Mouse (Mus musculus) heart, embryonic 15.5 days (tissue): ENCODE measurements around the gene Ddb2. TPM values are rescaled to one million over a fixed set of nuclear protein-coding genes. Genes with fewer than 3 reads are reported as not detected.
"Not testable (repeated sequence)": the region's sequence is repeated elsewhere in the genome, so short reads cannot be mapped to it uniquely, and the experiment has no call there.

Source experiments
- ATAC-seq: fragments of 200-750 bp; cut with Nextera tagmentation; replicated peaks from 2 replicates; pipeline ENCODE4 v1.8.0; 2017; ENCODE audit warnings: low read depth, moderate TSS enrichment; ENCODE audit not compliant: insufficient number of reproducible peaks, insufficient read depth, low FRiP score
- H3K27ac ChIP-seq: fragments of 300-500 bp; sonication (generic); 2 replicates; pipeline ENCODE4 v1.5.1; 2015; ENCODE audit warnings: mild to moderate bottlenecking, inconsistent platforms
- H3K27me3 ChIP-seq: fragments of 300-500 bp; sonication (generic); 2 replicates; pipeline ENCODE4 v1.6.1; 2015; ENCODE audit warnings: inconsistent platforms
- H3K36me3 ChIP-seq: fragments of 300-500 bp; sonication (generic); 2 replicates; pipeline ENCODE4 v1.6.1; 2015; ENCODE audit warnings: mild to moderate bottlenecking, inconsistent platforms
- H3K4me1 ChIP-seq: fragments of 300-500 bp; sonication (generic); replicated peaks from 2 replicates; pipeline ENCODE4 v1.6.1; 2015; ENCODE audit warnings: inconsistent platforms
- H3K4me2 ChIP-seq: fragments of 300-500 bp; sonication (generic); 2 replicates; pipeline ENCODE4 v1.6.1; 2015; ENCODE audit warnings: inconsistent platforms, mild to moderate bottlenecking, moderate library complexity
- H3K4me3 ChIP-seq: fragments of 300-500 bp; sonication (generic); 2 replicates; pipeline ENCODE4 v1.5.1; 2015; ENCODE audit warnings: mild to moderate bottlenecking, inconsistent platforms
- H3K9ac ChIP-seq: fragments of 300-500 bp; sonication (generic); 2 replicates; pipeline ENCODE4 v1.6.1; 2015; ENCODE audit warnings: mild to moderate bottlenecking, inconsistent platforms
- H3K9me3 ChIP-seq: fragments of 300-500 bp; sonication (generic); replicated peaks from 2 replicates; pipeline ENCODE4 v1.6.1; 2016; ENCODE audit warnings: inconsistent platforms
- WGBS: fragments of 180-500 bp; shearing (Covaris S2); methylation state at CpG from one replicate; pipeline ENCODE4 v1.1.7; 2015; ENCODE audit warnings: mixed read lengths; 5-methylcytosine and 5-hydroxymethylcytosine counted together
- polyA plus RNA-seq: library from polyadenylated mRNA; unstranded; fragments of >200 nt; fragmentation: Nextera tagmentation; extraction: Ambion mirVana; gene quantifications from 2 replicates; pipeline ENCODE4 v1.2.1, GENCODE M21; 2015

Ddb2 gene
- polyA plus RNA-seq, 1 experiment from 2014 or later, result 8.4 TPM

DNA sequence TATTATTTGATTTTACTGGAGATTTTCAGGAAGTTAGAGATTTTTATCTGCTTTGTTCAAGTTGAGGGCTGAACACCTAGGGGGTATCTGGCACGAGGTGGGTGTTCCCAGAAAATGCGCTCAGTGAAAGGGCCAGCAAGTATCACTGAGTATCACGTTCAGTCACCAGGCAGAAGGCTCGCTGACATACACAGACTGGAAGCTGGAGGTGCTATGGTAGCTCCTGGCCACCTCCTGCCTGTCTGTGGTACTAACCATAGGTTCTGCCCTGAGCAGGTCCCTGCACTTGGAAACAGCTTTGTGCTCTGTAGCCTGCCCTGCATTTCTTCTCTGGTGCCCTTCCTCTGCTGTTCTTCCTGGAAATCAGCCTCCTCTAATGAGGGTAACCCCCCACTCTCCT lies 15.7 kb upstream of the Ddb2 start:
- H3K9me3 ChIP-seq, result no peaks in the 10 kb centered on the region
- H3K36me3 ChIP-seq, result no peaks in the 10 kb centered on the region
- no peak for ATAC-seq
- no peak overlapping the region for H3K9ac ChIP-seq
- H3K27ac ChIP-seq, result peak overlapping the region; percentile 63
- 39% methylated on average over 4 of the region's 4 CpGs for WGBS
- no peak overlapping the region for H3K4me2 ChIP-seq
- no peak overlapping the region for H3K4me3 ChIP-seq
- H3K27me3 ChIP-seq, result peaks cover 3% of the 10 kb centered on the region; the same call in 1 of the 2 replicates
- peaks cover 22% of the 10 kb centered on the region for H3K4me1 ChIP-seq

DNA sequence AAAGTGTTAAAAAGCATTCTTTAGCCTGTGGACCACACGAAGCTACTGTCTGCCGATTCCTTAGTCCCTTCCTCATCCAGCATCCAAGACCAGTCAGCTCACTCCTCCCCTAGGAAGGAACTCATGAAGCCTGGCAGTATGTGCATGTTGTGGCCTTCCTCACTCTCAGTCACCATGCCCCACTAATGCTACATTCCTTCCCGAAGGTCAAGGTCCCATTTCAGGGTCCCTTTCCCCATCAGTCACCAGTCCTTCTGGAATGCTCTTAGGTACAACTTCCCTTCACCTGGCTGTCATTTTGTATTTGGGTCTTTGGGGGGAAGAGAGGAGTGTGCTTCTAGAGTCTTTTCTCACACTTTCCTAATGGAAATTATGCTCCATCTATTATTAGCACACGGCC lies 15.2 kb upstream of the Ddb2 start:
- Histone ChIP-seq H3K27ac (peak overlapping the region; percentile 63), H3K9me3 (no peaks in the 10 kb centered on the region), H3K4me2 (no peak overlapping the region), H3K27me3 (peaks cover 3% of the 10 kb centered on the region; the same call in 1 of the 2 replicates), H3K9ac (no peak overlapping the region), H3K4me3 (no peak overlapping the region), H3K36me3 (no peaks in the 10 kb centered on the region), H3K4me1 (peaks cover 17% of the 10 kb centered on the region)
- ATAC-seq, result no peak
- 45% methylated on average over 4 of the region's 4 CpGs for WGBS

DNA sequence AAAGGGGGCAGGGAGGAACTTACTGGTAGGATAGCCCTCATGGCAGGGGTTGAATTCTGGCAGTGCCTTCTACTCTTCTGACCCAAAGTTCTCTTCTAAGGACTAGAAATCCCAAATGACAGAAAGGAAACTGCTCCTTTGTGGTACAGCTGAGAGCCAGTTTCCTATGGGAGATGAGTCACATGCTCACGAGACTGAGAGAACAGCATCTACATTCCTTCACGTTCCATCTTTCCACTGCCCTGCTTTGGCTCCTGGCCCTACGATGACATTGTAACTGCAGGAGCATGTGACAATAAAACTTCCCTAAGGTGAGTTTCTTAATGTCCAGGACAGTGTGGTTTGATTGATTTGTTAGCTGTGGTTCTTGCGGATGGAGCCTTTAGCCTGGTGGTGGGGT lies 11.6 kb upstream of the Ddb2 start:
- H3K9me3 ChIP-seq, result no peaks in the 10 kb centered on the region
- no peak overlapping the region for H3K4me3 ChIP-seq
- H3K27ac ChIP-seq, result no peak overlapping the region
- no peak overlapping the region for H3K4me2 ChIP-seq
- 73% methylated on average over 4 of the region's 4 CpGs for WGBS
- no peak for ATAC-seq
- H3K36me3 ChIP-seq, result no peaks in the 10 kb centered on the region
- H3K27me3 ChIP-seq, result no peaks in the 10 kb centered on the region
- H3K9ac ChIP-seq, result no peak overlapping the region
- peaks cover 4% of the 10 kb centered on the region; the same call in 1 of the 2 replicates for H3K4me1 ChIP-seq

DNA sequence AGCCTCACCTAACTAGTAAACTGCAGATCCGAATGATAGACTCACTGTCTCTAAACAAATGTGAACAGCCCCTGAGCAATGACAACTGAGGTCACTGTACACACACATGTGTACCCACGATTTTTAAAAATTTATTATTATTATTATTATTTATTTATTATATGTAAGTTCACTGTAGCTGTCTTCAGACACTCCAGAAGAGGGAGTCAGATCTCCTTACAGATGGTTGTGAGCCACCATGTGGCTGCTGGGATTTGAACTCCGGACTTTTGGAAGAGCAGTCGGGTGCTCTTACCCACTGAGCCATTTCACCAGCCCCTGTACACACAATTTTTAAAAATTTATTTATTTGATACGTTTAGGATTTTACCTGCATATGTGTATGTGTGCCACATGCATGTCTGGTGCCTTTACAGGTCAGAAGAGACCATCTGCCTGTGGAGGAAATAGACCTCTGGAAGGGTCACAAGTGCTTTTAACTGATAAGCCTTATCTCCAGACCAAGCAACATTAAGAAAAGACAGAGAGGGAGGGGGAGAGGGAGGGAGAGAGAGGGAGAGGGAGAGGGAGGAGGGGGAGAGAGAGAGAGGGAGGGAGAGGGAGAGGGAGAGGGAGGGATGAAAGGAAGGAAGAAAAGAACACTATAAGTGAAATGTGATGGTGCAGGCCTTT lies 7.9 kb upstream of the Ddb2 start:
- H3K27me3 ChIP-seq, result no peaks in the 10 kb centered on the region
- H3K4me3 ChIP-seq, result no peak overlapping the region
- WGBS, result 72% methylated on average over 5 of the region's 5 CpGs
- no peaks in the 10 kb centered on the region for H3K4me1 ChIP-seq
- H3K4me2 ChIP-seq, result no peak overlapping the region
- H3K9ac ChIP-seq, result no peak overlapping the region
- no peak for ATAC-seq
- no peaks in the 10 kb centered on the region for H3K9me3 ChIP-seq
- H3K27ac ChIP-seq, result no peak overlapping the region
- no peaks in the 10 kb centered on the region for H3K36me3 ChIP-seq

DNA sequence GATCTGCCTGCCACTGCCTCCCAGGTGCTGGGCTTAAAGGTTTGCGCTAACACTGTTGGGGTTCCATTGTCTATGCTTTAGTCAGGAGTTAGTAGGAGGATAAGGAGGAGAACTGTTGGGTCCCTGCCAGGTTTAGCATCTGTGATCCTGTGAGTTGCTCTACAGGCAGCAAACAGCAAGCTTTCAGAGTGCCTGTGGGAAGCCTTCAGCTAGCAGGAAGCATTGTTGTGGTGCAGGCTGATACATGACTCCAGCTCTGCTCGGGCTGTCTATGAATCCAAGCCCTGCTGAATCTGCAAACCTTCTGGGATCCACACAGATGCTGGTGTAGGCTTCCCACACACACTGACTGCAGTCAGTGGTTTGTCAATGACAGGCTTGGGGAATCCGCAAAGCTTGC lies 6.6 kb upstream of the Ddb2 start:
- H3K27ac ChIP-seq, result no peak overlapping the region
- H3K9ac ChIP-seq, result no peak overlapping the region
- ATAC-seq, result no peak
- H3K4me3 ChIP-seq, result no peak overlapping the region
- 64% methylated on average over 3 of the region's 3 CpGs for WGBS
- H3K4me1 ChIP-seq, result no peaks in the 10 kb centered on the region
- H3K36me3 ChIP-seq, result no peaks in the 10 kb centered on the region
- H3K9me3 ChIP-seq, result no peaks in the 10 kb centered on the region
- H3K27me3 ChIP-seq, result no peaks in the 10 kb centered on the region
- H3K4me2 ChIP-seq, result no peak overlapping the region

DNA sequence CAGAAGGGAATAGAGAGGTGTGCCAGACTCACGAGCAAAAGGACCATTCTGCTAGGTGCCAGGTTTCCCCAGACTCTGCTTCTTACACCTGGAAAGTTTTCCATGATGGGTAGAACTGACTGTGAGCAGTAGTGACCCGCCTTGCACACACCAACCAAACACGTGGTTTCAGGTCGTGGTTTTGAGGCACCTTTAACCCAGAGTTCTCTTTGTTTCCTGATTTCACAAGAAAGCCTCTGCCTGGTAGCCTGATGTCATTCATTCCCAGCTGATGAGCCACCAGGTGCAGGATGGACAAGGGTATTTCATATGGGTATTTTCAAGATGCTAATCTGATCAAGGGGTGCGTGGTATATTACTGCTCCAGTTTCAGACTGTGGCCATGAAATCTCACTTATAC lies 5.8 kb upstream of the Ddb2 start:
- no peaks in the 10 kb centered on the region for H3K9me3 ChIP-seq
- H3K9ac ChIP-seq, result no peak overlapping the region
- no peak overlapping the region for H3K4me2 ChIP-seq
- WGBS, result 65% methylated on average over 5 of the region's 5 CpGs
- no peak overlapping the region for H3K27ac ChIP-seq
- no peak for ATAC-seq
- H3K4me1 ChIP-seq, result 0 out of 2 replicates have a peak, but pooled peaks cover 2% of the 10 kb centered on the region
- no peaks in the 10 kb centered on the region for H3K36me3 ChIP-seq
- H3K27me3 ChIP-seq, result no peaks in the 10 kb centered on the region
- H3K4me3 ChIP-seq, result no peak overlapping the region

DNA sequence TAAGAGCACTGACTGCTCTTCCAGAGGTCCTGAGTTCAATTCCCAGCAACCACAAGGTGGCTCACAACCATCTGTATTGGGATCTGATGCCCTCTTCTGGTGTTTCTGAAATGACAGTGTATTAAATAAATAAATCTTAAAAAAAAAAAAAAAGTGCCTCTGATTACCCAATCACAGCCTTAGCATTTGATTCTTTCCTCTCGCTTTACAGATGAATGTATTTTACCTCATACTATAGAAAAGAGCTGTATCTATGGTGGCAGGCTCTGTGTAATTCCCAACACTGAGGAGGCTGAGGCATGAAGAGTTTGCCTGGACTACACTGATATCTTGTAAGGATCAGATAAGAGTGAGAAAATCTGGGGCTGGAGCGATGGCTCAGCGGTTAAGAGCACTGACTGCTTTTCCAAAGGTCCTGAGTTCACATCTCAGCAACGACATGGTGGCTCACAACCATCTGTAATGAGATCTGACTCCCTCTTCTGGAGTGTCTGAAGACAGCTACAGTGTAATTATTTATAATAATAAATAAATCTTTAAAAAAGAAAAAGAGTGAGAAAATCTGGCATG lies 814 bp upstream of the Ddb2 start:
- Histone ChIP-seq H3K9ac (peak overlapping the region; percentile 65; the same call in 1 of the 2 replicates), H3K27ac (peak overlapping the region; percentile 93), H3K4me3 (peak overlapping the region; percentile 59), H3K4me2 (peak overlapping the region; percentile 79)
- not testable (repeated sequence) for H3K4me1 ChIP-seq, H3K9me3 ChIP-seq, H3K27me3 ChIP-seq, H3K36me3 ChIP-seq
- 0 out of 2 replicates have a peak, but pooled peaks have one; percentile 3 for ATAC-seq
- 12% methylated on average over 4 of the region's 4 CpGs for WGBS

DNA sequence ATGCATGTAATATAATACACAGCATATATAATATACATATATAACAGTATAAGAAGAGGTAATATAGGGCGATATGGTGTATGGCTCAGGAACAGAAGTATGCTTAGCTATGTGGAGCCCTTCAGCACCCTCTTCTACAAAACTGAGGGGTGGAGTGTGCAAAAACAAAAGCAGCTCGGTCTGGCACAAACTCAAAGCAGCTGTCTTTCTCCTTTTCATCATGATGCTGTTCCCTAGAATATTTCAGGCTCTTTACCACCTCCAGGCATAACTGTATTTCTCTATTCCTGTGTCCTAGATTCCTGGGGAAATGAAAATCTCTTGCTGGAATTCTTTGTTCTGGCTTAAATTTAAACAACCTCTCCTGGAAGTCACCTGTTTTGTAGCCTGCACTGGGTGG lies 7.0 kb downstream of the Ddb2 start:
- Histone ChIP-seq H3K4me3 (no peak overlapping the region), H3K4me1 (no peaks in the 10 kb centered on the region), H3K27ac (no peak overlapping the region), H3K4me2 (no peak overlapping the region), H3K36me3 (no peaks in the 10 kb centered on the region), H3K9me3 (no peaks in the 10 kb centered on the region), H3K27me3 (no peaks in the 10 kb centered on the region), H3K9ac (no peak overlapping the region)
- WGBS, result 80% methylated on average over 2 of the region's 2 CpGs
- ATAC-seq, result no peak

DNA sequence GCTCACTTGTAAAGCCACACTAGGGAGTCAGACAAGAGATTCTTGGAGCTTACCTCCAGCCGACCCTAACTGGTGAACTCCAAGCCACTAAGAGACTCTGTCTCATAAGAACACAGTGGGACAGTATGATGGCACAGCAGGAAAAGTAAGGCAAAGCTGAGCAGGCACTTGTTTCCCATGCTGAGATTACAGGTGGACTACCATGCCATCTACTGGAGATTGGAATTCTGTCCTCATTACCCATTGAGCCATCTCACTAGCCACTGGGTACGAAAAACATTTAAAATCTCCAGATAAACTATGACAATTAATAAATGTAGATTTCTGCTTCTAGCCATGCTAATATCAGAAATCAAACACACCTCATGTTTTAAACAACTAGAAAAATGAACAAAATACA lies 13.2 kb downstream of the Ddb2 start:
- Histone ChIP-seq H3K4me2 (no peak overlapping the region), H3K36me3 (no peaks in the 10 kb centered on the region), H3K4me3 (no peak overlapping the region), H3K9me3 (no peaks in the 10 kb centered on the region), H3K27me3 (no peaks in the 10 kb centered on the region), H3K4me1 (no peaks in the 10 kb centered on the region), H3K9ac (no peak overlapping the region), H3K27ac (no peak overlapping the region)
- ATAC-seq, result no peak
- WGBS, result 78% methylated on average over 2 of the region's 2 CpGs

DNA sequence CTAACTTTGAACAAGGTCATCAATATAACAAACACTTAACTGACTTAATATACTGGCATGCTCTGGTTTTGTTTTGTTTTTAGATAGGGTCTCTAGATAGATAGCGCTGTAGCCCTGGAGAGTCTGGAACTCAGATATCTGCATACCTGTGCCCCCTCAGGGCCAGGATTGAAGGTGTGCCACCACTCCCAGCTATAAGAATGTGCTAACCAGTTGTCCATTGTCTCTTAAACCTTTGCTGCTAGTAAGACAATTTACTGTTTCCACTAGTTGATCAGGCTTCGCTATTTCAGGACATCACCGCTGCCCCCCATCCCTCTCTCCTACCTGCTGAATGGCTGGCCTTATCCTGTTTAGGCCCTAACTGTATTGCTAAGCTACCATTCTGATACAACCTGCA lies 16.3 kb downstream of the Ddb2 start:
- H3K27me3 ChIP-seq, result no peaks in the 10 kb centered on the region
- H3K4me1 ChIP-seq, result no peaks in the 10 kb centered on the region
- H3K9me3 ChIP-seq, result no peaks in the 10 kb centered on the region
- no peaks in the 10 kb centered on the region; the same call in 1 of the 2 replicates for H3K36me3 ChIP-seq
- WGBS, result 92% methylated on average over 3 of the region's 3 CpGs
- H3K4me3 ChIP-seq, result no peak overlapping the region
- no peak overlapping the region for H3K27ac ChIP-seq
- no peak overlapping the region for H3K9ac ChIP-seq
- H3K4me2 ChIP-seq, result no peak overlapping the region
- ATAC-seq, result no peak

DNA sequence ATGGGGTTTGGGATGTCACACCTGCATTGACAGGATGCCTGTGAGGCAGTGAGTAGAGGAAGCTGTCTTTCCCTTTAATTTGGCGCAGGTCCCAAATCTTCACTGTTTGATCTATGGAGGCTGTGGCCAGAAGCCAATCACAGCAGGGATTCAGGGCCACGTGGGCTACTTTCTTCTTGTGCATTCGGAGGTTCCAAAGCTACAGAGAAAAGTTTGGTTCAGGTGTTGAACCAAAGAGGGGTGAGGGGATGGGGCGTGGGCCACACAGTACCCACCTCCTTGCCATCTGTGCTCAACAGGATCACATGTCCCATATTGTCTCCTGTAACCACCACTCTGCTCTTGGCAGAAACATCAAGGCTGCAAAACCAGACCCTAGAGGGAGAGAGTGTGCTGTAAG lies 19.8 kb downstream of the Ddb2 start:
- no peaks in the 10 kb centered on the region for H3K9me3 ChIP-seq
- no peak overlapping the region for H3K4me2 ChIP-seq
- no peaks in the 10 kb centered on the region for H3K4me1 ChIP-seq
- no peak overlapping the region for H3K4me3 ChIP-seq
- peaks cover 21% of the 10 kb centered on the region; the same call in 1 of the 2 replicates for H3K36me3 ChIP-seq
- H3K27me3 ChIP-seq, result no peaks in the 10 kb centered on the region
- ATAC-seq, result no peak
- no peak overlapping the region for H3K9ac ChIP-seq
- WGBS, result 55% methylated on average over 4 of the region's 4 CpGs
- H3K27ac ChIP-seq, result no peak overlapping the region

DNA sequence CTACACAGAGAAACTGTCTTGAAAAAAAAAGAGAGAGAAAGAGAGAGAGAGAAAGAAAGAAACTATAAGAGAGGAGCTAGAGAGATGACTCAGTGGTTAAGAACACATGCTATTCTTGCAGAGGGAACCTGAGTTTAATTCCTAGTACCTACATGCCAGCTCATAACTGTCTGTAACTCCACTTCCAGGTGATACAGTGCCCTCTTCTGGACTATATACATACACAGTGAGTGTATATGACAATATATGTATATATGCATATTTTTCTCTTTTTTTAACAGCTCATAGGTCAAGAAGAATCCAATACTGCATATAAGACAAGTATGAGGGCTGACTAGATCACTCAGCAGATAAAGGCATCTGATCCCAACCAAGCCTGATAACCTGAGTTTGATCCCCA lies 23.5 kb downstream of the Ddb2 start:
- Histone ChIP-seq H3K4me3 (no peak overlapping the region), H3K9me3 (no peaks in the 10 kb centered on the region), H3K4me1 (no peaks in the 10 kb centered on the region), H3K9ac (no peak overlapping the region), H3K27ac (no peak overlapping the region), H3K4me2 (no peak overlapping the region), H3K36me3 (peaks cover 55% of the 10 kb centered on the region), H3K27me3 (no peaks in the 10 kb centered on the region)
- no peak for ATAC-seq
